Mouse (Mus musculus) intestine, embryonic 15.5 days (tissue): ENCODE measurements at regions not wholly inside any gene's neighbourhood (a gene's known extent, or its start where the extent isn't known, plus 50 kb on each side); places are given as distances from the start of the nearest gene placed in this dataset.

Experiments used
- ATAC-seq: fragments of 200-750 bp; cut with Nextera tagmentation; 2 replicates; pipeline ENCODE4 v1.8.0; 2017; ENCODE audit warnings: moderate TSS enrichment, moderate library complexity
- H3K27ac ChIP-seq: fragments of 300-500 bp; sonication (generic); 2 replicates; pipeline ENCODE4 v1.5.1; 2015; ENCODE audit warnings: mild to moderate bottlenecking, inconsistent platforms
- H3K27me3 ChIP-seq: fragments of 300-500 bp; sonication (generic); replicated peaks from 2 replicates; pipeline ENCODE4 v1.6.1; 2015; ENCODE audit warnings: inconsistent platforms
- H3K36me3 ChIP-seq: fragments of 300-500 bp; sonication (generic); 2 replicates; pipeline ENCODE4 v1.6.1; 2015; ENCODE audit warnings: inconsistent platforms
- H3K4me1 ChIP-seq: fragments of 300-500 bp; sonication (generic); replicated peaks from 2 replicates; pipeline ENCODE4 v1.6.1; 2015; ENCODE audit warnings: inconsistent platforms
- H3K4me2 ChIP-seq: fragments of 300-500 bp; sonication (generic); replicated peaks from 2 replicates; pipeline ENCODE4 v1.6.1; 2015; ENCODE audit warnings: mild to moderate bottlenecking, inconsistent platforms
- H3K4me3 ChIP-seq: fragments of 300-500 bp; sonication (generic); replicated peaks from 2 replicates; pipeline ENCODE4 v1.5.1; 2015; ENCODE audit warnings: inconsistent platforms
- H3K9ac ChIP-seq: fragments of 300-500 bp; sonication (generic); 2 replicates; pipeline ENCODE4 v1.6.1; 2015; ENCODE audit warnings: inconsistent platforms
- H3K9me3 ChIP-seq: fragments of 300-500 bp; sonication (generic); 2 replicates; pipeline ENCODE4 v1.6.1; 2016; ENCODE audit warnings: inconsistent platforms
- WGBS: fragments of 180-500 bp; shearing (Covaris S2); methylation state at CpG from one replicate; pipeline ENCODE4 v1.1.7; 2015; 5-methylcytosine and 5-hydroxymethylcytosine counted together

DNA sequence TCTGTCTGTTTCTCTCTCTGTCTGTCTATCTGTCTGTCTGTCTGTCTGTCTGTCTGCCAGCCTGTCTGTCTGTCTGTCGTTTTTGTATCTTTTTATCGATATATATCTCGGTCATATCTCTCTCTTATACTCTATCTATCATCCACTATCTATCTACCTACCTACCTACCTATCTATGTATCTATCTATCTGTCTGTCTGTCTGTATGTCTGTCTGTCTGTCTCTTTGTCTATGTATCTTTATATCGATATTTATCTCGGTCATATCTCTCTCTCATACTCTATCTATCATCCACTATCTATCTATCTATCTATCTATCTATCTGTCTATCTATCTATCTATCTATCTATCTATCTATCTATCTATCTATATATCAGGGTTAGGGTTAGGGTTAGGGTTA, 533.9 kb downstream of the Zfy1 start:
- H3K27me3 ChIP-seq = no peaks in the 10 kb centered on the region
- H3K4me3 ChIP-seq = no peak overlapping the region
- no peak overlapping the region for H3K27ac ChIP-seq
- no peaks in the 10 kb centered on the region for H3K36me3 ChIP-seq
- no peak overlapping the region for H3K4me2 ChIP-seq
- no peak overlapping the region for H3K9ac ChIP-seq
- no peaks in the 10 kb centered on the region for H3K4me1 ChIP-seq
- H3K9me3 ChIP-seq = peaks cover 3% of the 10 kb centered on the region; the same call in 1 of the 2 replicates
- 87% methylated on average over 2 of the region's 5 CpGs for WGBS
- ATAC-seq = peak; percentile 41; the same call in 1 of the 2 replicates
